8 mouse cellular contexts compared by ENCODE assay signal in genomic region chr7:49439136-49439535, GRCm38 (mm10).
DNase-seq lines count a peak whose midpoint lies in the region; ATAC-seq and TF ChIP-seq lines count a peak whose summit lies in the region.

No protein-coding gene starts in this region.

- no peak overlapping the region for H3K4me2 ChIP-seq in midbrain, postnatal 0 days (ENCODE audit: low read depth, low read length, poor library complexity, severe bottlenecking)
- H3K4me2 ChIP-seq in midbrain, embryonic 11.5 days = no peak overlapping the region
- no peak overlapping the region for H3K4me2 ChIP-seq in embryonic facial prominence, embryonic 13.5 days
- no peak overlapping the region for H3K4me2 ChIP-seq in forebrain, embryonic 11.5 days (ENCODE audit: low read depth, low read length, severe bottlenecking)

- H3K9me3 ChIP-seq in midbrain, postnatal 0 days (ENCODE audit: low read length) = no peaks in the 10 kb centered on the region
- H3K9me3 ChIP-seq in midbrain, embryonic 11.5 days (ENCODE audit: control insufficient read depth, low read length) = no peaks in the 10 kb centered on the region
- H3K9me3 ChIP-seq in embryonic facial prominence, embryonic 13.5 days = no peaks in the 10 kb centered on the region
- H3K9me3 ChIP-seq in forebrain, embryonic 11.5 days (ENCODE audit: control insufficient read depth, low read length) = no peaks in the 10 kb centered on the region

- peak; percentile 61 for TF ChIP-seq CTCF in midbrain, postnatal 0 days (IDR thresholded peaks at IDR 0.05)
- TF ChIP-seq CTCF in lung, adult 2 months (IDR thresholded peaks at IDR 0.05; ENCODE audit: insufficient read depth, low read length) = peak; percentile 87

- no peaks in the 10 kb centered on the region for H3K27me3 ChIP-seq in midbrain, postnatal 0 days (ENCODE audit: insufficient read depth, low read length)
- no peaks in the 10 kb centered on the region for H3K27me3 ChIP-seq in midbrain, embryonic 11.5 days (ENCODE audit: control insufficient read depth, insufficient read depth, low read length)
- no peaks in the 10 kb centered on the region for H3K27me3 ChIP-seq in embryonic facial prominence, embryonic 13.5 days
- no peaks in the 10 kb centered on the region for H3K27me3 ChIP-seq in forebrain, embryonic 11.5 days (ENCODE audit: control insufficient read depth, insufficient read depth, low read length)

- DNase-seq in cerebellum, adult 11 months = peak; percentile 29
- DNase-seq in cerebellum, adult 9-11 months = no peak
- no peak for DNase-seq in midbrain, postnatal 0 days (ENCODE audit: low spot score)
- DNase-seq in midbrain, embryonic 11.5 days (ENCODE audit: low spot score, missing footprints) = no peak
- DNase-seq in lung, adult 2 months = peak; percentile 57
- no peak for DNase-seq in forebrain, embryonic 11.5 days (ENCODE audit: low spot score)
- DNase-seq in layer of hippocampus, adult 11-12 months (ENCODE audit: low spot score) = no peak

- no peak overlapping the region for H3K9ac ChIP-seq in midbrain, postnatal 0 days (replicated peaks; ENCODE audit: low read length, poor library complexity, severe bottlenecking)
- H3K9ac ChIP-seq in midbrain, embryonic 11.5 days (ENCODE audit: low read length) = no peak overlapping the region
- no peak overlapping the region for H3K9ac ChIP-seq in embryonic facial prominence, embryonic 13.5 days
- H3K9ac ChIP-seq in forebrain, embryonic 11.5 days (ENCODE audit: low read length) = no peak overlapping the region

- H3K4me1 ChIP-seq in midbrain, postnatal 0 days (ENCODE audit: insufficient read depth, low read length) = no peaks in the 10 kb centered on the region
- no peaks in the 10 kb centered on the region for H3K4me1 ChIP-seq in midbrain, embryonic 11.5 days (ENCODE audit: control insufficient read depth, insufficient read depth, low read length)
- peaks cover 58% of the 10 kb centered on the region for H3K4me1 ChIP-seq in embryonic facial prominence, embryonic 13.5 days
- peaks cover 8% of the 10 kb centered on the region for H3K4me1 ChIP-seq in lung, adult 2 months (ENCODE audit: control insufficient read depth, insufficient read depth, low read length)
- peaks cover 2% of the 10 kb centered on the region; the same call in 1 of the 2 replicates for H3K4me1 ChIP-seq in forebrain, embryonic 11.5 days (replicated peaks; ENCODE audit: control insufficient read depth, insufficient read depth, low read length)

- no peak overlapping the region for H3K27ac ChIP-seq in midbrain, postnatal 0 days (ENCODE audit: low read depth, low read length)
- H3K27ac ChIP-seq in midbrain, embryonic 11.5 days (ENCODE audit: low read depth, low read length) = no peak overlapping the region
- H3K27ac ChIP-seq in embryonic facial prominence, embryonic 13.5 days = peak overlapping the region; percentile 84; the same call in 1 of the 2 replicates
- H3K27ac ChIP-seq in forebrain, embryonic 11.5 days (ENCODE audit: low read depth, low read length) = no peak overlapping the region

- WGBS in midbrain, postnatal 0 days = 74% methylated on average over 2 of the region's 2 CpGs
- WGBS in midbrain, embryonic 11.5 days = 80% methylated on average over 2 of the region's 2 CpGs
- WGBS in embryonic facial prominence, embryonic 13.5 days = 62% methylated on average over 2 of the region's 2 CpGs
- WGBS in lung, adult 2 months = 47% methylated on average over 2 of the region's 2 CpGs
- 70% methylated on average over 2 of the region's 2 CpGs for WGBS in forebrain, embryonic 11.5 days

- no peak for ATAC-seq in midbrain, postnatal 0 days (ENCODE audit: low FRiP score)
- no peak for ATAC-seq in midbrain, embryonic 11.5 days (ENCODE audit: low FRiP score)
- no peak for ATAC-seq in embryonic facial prominence, embryonic 13.5 days (ENCODE audit: insufficient number of reproducible peaks, insufficient read depth, low FRiP score, low TSS enrichment, low read depth)
- ATAC-seq in forebrain, embryonic 11.5 days (replicated peaks; ENCODE audit: low FRiP score) = no peak

- H3K4me3 ChIP-seq in midbrain, postnatal 0 days (ENCODE audit: low read depth, low read length) = no peak overlapping the region
- H3K4me3 ChIP-seq in midbrain, embryonic 11.5 days (ENCODE audit: low read depth, low read length) = no peak overlapping the region
- H3K4me3 ChIP-seq in embryonic facial prominence, embryonic 13.5 days = no peak overlapping the region
- no peak overlapping the region for H3K4me3 ChIP-seq in lung, adult 2 months (replicated peaks; ENCODE audit: extremely low read depth, low read depth, low read length)
- H3K4me3 ChIP-seq in forebrain, embryonic 11.5 days (ENCODE audit: low read depth, low read length) = no peak overlapping the region

- TF ChIP-seq POLR2A in lung, adult 2 months (IDR thresholded peaks at IDR 0.05; ENCODE audit: borderline replicate concordance, extremely low read depth, low read depth, low read length) = no peak

- no peaks in the 10 kb centered on the region for H3K36me3 ChIP-seq in midbrain, postnatal 0 days (ENCODE audit: insufficient read depth, low read length)
- H3K36me3 ChIP-seq in midbrain, embryonic 11.5 days (ENCODE audit: control insufficient read depth, insufficient read depth, low read length) = no peaks in the 10 kb centered on the region
- H3K36me3 ChIP-seq in embryonic facial prominence, embryonic 13.5 days = no peaks in the 10 kb centered on the region
- no peaks in the 10 kb centered on the region for H3K36me3 ChIP-seq in forebrain, embryonic 11.5 days (ENCODE audit: control insufficient read depth, insufficient read depth, low read length)

Comparison
In these comparisons a context has a peak if more than half of its experiments do, and no peak if none do; other contexts are left out.
1. DNase-seq: peak in cerebellum, adult 11 months (single experiment) and lung, adult 2 months (single experiment); none in cerebellum, adult 9-11 months (single experiment), midbrain, postnatal 0 days (single experiment), midbrain, embryonic 11.5 days (single experiment), forebrain, embryonic 11.5 days (single experiment) and layer of hippocampus, adult 11-12 months (single experiment).